Mouse (Mus musculus): ENCODE measurements at regions not wholly inside any gene's neighbourhood (a gene's known extent, or its start where the extent isn't known, plus 50 kb on each side); places are given as distances from the start of the nearest gene placed in this dataset.

- no peak for DNase-seq (ENCODE audit: low spot score)
- 88% methylated on average over 5 of the region's 5 CpGs for WGBS
- Histone ChIP-seq H3K4me3 (replicated peaks; ENCODE audit: low read length) (no peak overlapping the region), H3K4me1 (ENCODE audit: control insufficient read depth, insufficient read depth, low read length) (peaks cover 39% of the 10 kb centered on the region), H3K36me3 (ENCODE audit: control insufficient read depth, insufficient read depth, low read length) (no peaks in the 10 kb centered on the region), H3K4me2 (replicated peaks; ENCODE audit: low read depth, low read length, severe bottlenecking) (no peak overlapping the region), H3K9me3 (ENCODE audit: control insufficient read depth, low read length) (no peaks in the 10 kb centered on the region), H3K27ac (replicated peaks; ENCODE audit: low read depth, low read length) (no peak overlapping the region), H3K27me3 (ENCODE audit: control insufficient read depth, insufficient read depth, low read length) (no peaks in the 10 kb centered on the region; the same call in 1 of the 2 replicates), H3K9ac (ENCODE audit: low read depth, low read length, severe bottlenecking) (no peak overlapping the region)
- TF ChIP-seq POLR2A (IDR thresholded peaks at IDR 0.05; ENCODE audit: borderline replicate concordance, extremely low read depth, insufficient read depth, insufficient read length), result no peak
- ATAC-seq (ENCODE audit: low FRiP score, low read depth), result no peak
These were observed 155.8 kb downstream of the Uaca start for GRCm38 (mm10) chr9:60950161-60950560.

GRCm38 (mm10) chr9:60951071-60951561, 156.8 kb downstream of the Uaca start:
- no peak overlapping the region for H3K9ac ChIP-seq (ENCODE audit: low read depth, low read length, severe bottlenecking)
- H3K36me3 ChIP-seq (ENCODE audit: control insufficient read depth, insufficient read depth, low read length), result no peaks in the 10 kb centered on the region
- H3K27me3 ChIP-seq (ENCODE audit: control insufficient read depth, insufficient read depth, low read length), result no peaks in the 10 kb centered on the region; the same call in 1 of the 2 replicates
- DNase-seq (ENCODE audit: low spot score), result peak; percentile 92
- 15% methylated on average over 10 of the region's 10 CpGs for WGBS
- no peak for TF ChIP-seq POLR2A (IDR thresholded peaks at IDR 0.05; ENCODE audit: borderline replicate concordance, extremely low read depth, insufficient read depth, insufficient read length)
- peaks cover 39% of the 10 kb centered on the region for H3K4me1 ChIP-seq (ENCODE audit: control insufficient read depth, insufficient read depth, low read length)
- H3K27ac ChIP-seq (replicated peaks; ENCODE audit: low read depth, low read length), result peak overlapping the region; percentile 73
- H3K9me3 ChIP-seq (ENCODE audit: control insufficient read depth, low read length), result no peaks in the 10 kb centered on the region
- no peak overlapping the region for H3K4me2 ChIP-seq (replicated peaks; ENCODE audit: low read depth, low read length, severe bottlenecking)
- no peak overlapping the region for H3K4me3 ChIP-seq (replicated peaks; ENCODE audit: low read length)
- ATAC-seq (ENCODE audit: low FRiP score, low read depth), result peak; percentile 81

GRCm38 (mm10) chr9:60957438-60957837, 163.1 kb downstream of the Uaca start:
- Histone ChIP-seq H3K4me2 (replicated peaks; ENCODE audit: low read depth, low read length, severe bottlenecking) (no peak overlapping the region), H3K27me3 (ENCODE audit: control insufficient read depth, insufficient read depth, low read length) (no peaks in the 10 kb centered on the region), H3K9me3 (ENCODE audit: control insufficient read depth, low read length) (no peaks in the 10 kb centered on the region), H3K9ac (ENCODE audit: low read depth, low read length, severe bottlenecking) (no peak overlapping the region), H3K4me3 (replicated peaks; ENCODE audit: low read length) (no peak overlapping the region), H3K36me3 (ENCODE audit: control insufficient read depth, insufficient read depth, low read length) (no peaks in the 10 kb centered on the region), H3K27ac (replicated peaks; ENCODE audit: low read depth, low read length) (no peak overlapping the region), H3K4me1 (ENCODE audit: control insufficient read depth, insufficient read depth, low read length) (peaks cover 8% of the 10 kb centered on the region; the same call in 1 of the 2 replicates)
- DNase-seq (ENCODE audit: low spot score) (no peak), ATAC-seq (ENCODE audit: low FRiP score, low read depth) (no peak)
- WGBS, result 43% methylated on average over 5 of the region's 5 CpGs
- no peak for TF ChIP-seq POLR2A (IDR thresholded peaks at IDR 0.05; ENCODE audit: borderline replicate concordance, extremely low read depth, insufficient read depth, insufficient read length)

GRCm38 (mm10) chr9:60959537-60959936, 165.2 kb downstream of the Uaca start:
- TF ChIP-seq POLR2A (IDR thresholded peaks at IDR 0.05; ENCODE audit: borderline replicate concordance, extremely low read depth, insufficient read depth, insufficient read length), result no peak
- WGBS, result 83% methylated on average over 6 of the region's 6 CpGs
- H3K9me3 ChIP-seq (ENCODE audit: control insufficient read depth, low read length), result no peaks in the 10 kb centered on the region

GRCm38 (mm10) chr9:60962086-60962485, 167.7 kb downstream of the Uaca start:
- WGBS, result 17% methylated on average over 4 of the region's 4 CpGs
- Histone ChIP-seq H3K4me3 (replicated peaks; ENCODE audit: low read length) (no peak overlapping the region), H3K36me3 (ENCODE audit: control insufficient read depth, insufficient read depth, low read length) (no peaks in the 10 kb centered on the region), H3K27me3 (ENCODE audit: control insufficient read depth, insufficient read depth, low read length) (no peaks in the 10 kb centered on the region), H3K4me1 (ENCODE audit: control insufficient read depth, insufficient read depth, low read length) (peaks cover 12% of the 10 kb centered on the region; the same call in 1 of the 2 replicates), H3K27ac (replicated peaks; ENCODE audit: low read depth, low read length) (no peak overlapping the region; the same call in 1 of the 2 replicates), H3K9ac (ENCODE audit: low read depth, low read length, severe bottlenecking) (no peak overlapping the region), H3K4me2 (replicated peaks; ENCODE audit: low read depth, low read length, severe bottlenecking) (no peak overlapping the region), H3K9me3 (ENCODE audit: control insufficient read depth, low read length) (no peaks in the 10 kb centered on the region)
- ATAC-seq (ENCODE audit: low FRiP score, low read depth), result peak; percentile 60; the same call in 1 of the 2 replicates
- TF ChIP-seq POLR2A (IDR thresholded peaks at IDR 0.05; ENCODE audit: borderline replicate concordance, extremely low read depth, insufficient read depth, insufficient read length), result no peak
- peak; percentile 75 for DNase-seq (ENCODE audit: low spot score)

More at GRCm38 (mm10) chr9:60959537-60959936, 165.2 kb downstream of the Uaca start:
- ATAC-seq (ENCODE audit: low FRiP score, low read depth) (no peak), DNase-seq (ENCODE audit: low spot score) (no peak)
- no peak overlapping the region for H3K4me3 ChIP-seq (replicated peaks; ENCODE audit: low read length)
- peaks cover 12% of the 10 kb centered on the region; the same call in 1 of the 2 replicates for H3K4me1 ChIP-seq (ENCODE audit: control insufficient read depth, insufficient read depth, low read length)
- no peak overlapping the region for H3K27ac ChIP-seq (replicated peaks; ENCODE audit: low read depth, low read length)
- no peak overlapping the region for H3K9ac ChIP-seq (ENCODE audit: low read depth, low read length, severe bottlenecking)
- no peaks in the 10 kb centered on the region for H3K36me3 ChIP-seq (ENCODE audit: control insufficient read depth, insufficient read depth, low read length)
- no peak overlapping the region for H3K4me2 ChIP-seq (replicated peaks; ENCODE audit: low read depth, low read length, severe bottlenecking)
- H3K27me3 ChIP-seq (ENCODE audit: control insufficient read depth, insufficient read depth, low read length), result no peaks in the 10 kb centered on the region
